Mouse (Mus musculus) ES-Bruce4 (cell line): ENCODE data around the gene Slc37a3. TPM values are rescaled to one million over a fixed set of nuclear protein-coding genes. Genes with fewer than 3 reads are reported as not detected.
A peak's percentile ranks its signal among the peaks of the same experiment; 100 is the strongest.

ENCODE experiments used
- H3K27ac ChIP-seq: 2 replicates; pipeline ENCODE4 v1.5.1; 2012; ENCODE audit warnings: low read length, inconsistent platforms; ENCODE audit not compliant: insufficient read depth
- H3K27me3 ChIP-seq: 2 replicates; pipeline ENCODE4 v1.6.1; 2012; ENCODE audit warnings: mild to moderate bottlenecking, low read length, inconsistent platforms; ENCODE audit not compliant: control insufficient read depth, poor library complexity, insufficient read depth, severe bottlenecking
- H3K36me3 ChIP-seq: 2 replicates; pipeline ENCODE4 v1.6.1; 2012; ENCODE audit warnings: inconsistent platforms, mild to moderate bottlenecking, low read length, moderate library complexity; ENCODE audit not compliant: control insufficient read depth, poor library complexity, insufficient read depth, severe bottlenecking
- H3K4me1 ChIP-seq: one replicate; pipeline ENCODE4 v1.8.1; 2011; ENCODE audit warnings: low read length; ENCODE audit not compliant: control insufficient read depth, insufficient read depth
- H3K4me3 ChIP-seq: 2 replicates; pipeline ENCODE4 v1.5.1; 2011; ENCODE audit warnings: low read depth, mild to moderate bottlenecking, low read length
- H3K9ac ChIP-seq: 2 replicates; pipeline ENCODE4 v1.6.1; 2012; ENCODE audit warnings: low read depth, mild to moderate bottlenecking, inconsistent platforms; ENCODE audit not compliant: poor library complexity, severe bottlenecking
- H3K9me3 ChIP-seq: replicated peaks from 2 replicates; pipeline ENCODE4 v1.6.1; 2012; ENCODE audit warnings: mild to moderate bottlenecking, low read length, inconsistent platforms; ENCODE audit not compliant: control insufficient read depth, poor library complexity, insufficient read depth, severe bottlenecking
- CTCF ChIP-seq: IDR thresholded peaks from one replicate; pipeline ENCODE4 v1.8.1; 2011; ENCODE audit warnings: low read depth, low read length
- EP300 ChIP-seq: IDR thresholded peaks from 2 replicates; pipeline ENCODE4 v1.6.1; 2011; ENCODE audit warnings: low read depth, low read length; ENCODE audit not compliant: insufficient read depth
- POLR2A ChIP-seq: IDR thresholded peaks from one replicate; pipeline ENCODE4 v1.8.1; 2011; ENCODE audit warnings: low read length; ENCODE audit not compliant: insufficient read depth
- polyA plus RNA-seq: library from polyadenylated mRNA; stranded (reverse); fragments of >200 nt; gene quantifications from 2 replicates; pipeline ENCODE4 v1.2.4, GENCODE M21; 2011; ENCODE audit warnings: low read depth; ENCODE audit not compliant: missing spikeins, insufficient read depth, insufficient read length

Slc37a3 gene
- 49.6 and 52.7 TPM in 2 replicates for polyA plus RNA-seq

DNA sequence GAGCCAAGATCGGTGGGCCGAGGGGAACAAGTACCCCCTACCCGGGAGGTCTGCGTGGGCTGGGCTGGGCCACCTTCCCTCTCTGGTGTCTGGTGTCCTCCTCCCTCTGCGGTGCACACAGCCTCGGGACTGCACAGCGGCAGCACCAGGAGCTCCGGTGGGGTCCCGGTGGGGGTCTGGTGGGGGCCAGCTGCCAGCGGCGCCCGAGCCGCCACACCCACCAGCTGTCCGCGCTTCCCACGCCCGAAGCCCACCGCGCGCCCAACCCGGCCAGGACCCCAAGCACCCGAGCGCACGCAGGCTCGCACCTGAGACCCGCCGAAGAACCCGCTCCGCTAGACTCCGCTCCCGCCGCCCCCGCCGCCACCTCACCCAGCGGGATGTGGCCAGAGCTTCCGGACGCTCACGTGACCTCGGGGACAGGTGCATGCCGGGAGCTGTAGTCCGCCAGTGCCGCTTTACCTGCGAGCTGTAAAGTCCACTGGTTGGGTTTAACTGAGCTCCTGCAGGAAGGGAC, at the start of gene Slc37a3:
Gene Slc37a3 (minus strand): TSS at position 365 of the 517 bp plus-strand sequence.
- H3K27ac ChIP-seq, result no peak within 1 kb of the TSS
- H3K9me3 ChIP-seq, result no peaks in the 10 kb centered on the region
- H3K27me3 ChIP-seq, result no peaks in the 10 kb centered on the region
- peaks cover 2% of the 10 kb centered on the region; the same call in 1 of the 2 replicates for H3K36me3 ChIP-seq
- peaks cover 3% of the 10 kb centered on the region for H3K4me1 ChIP-seq
- TF ChIP-seq EP300 (peak; percentile 54; the same call in 1 of the 2 replicates), CTCF (no peak), POLR2A (peak; percentile 35)
- H3K9ac ChIP-seq, result peak within 1 kb of the TSS; percentile 73
- H3K4me3 ChIP-seq, result peak within 1 kb of the TSS; percentile 83

- H3K27ac ChIP-seq, result peak overlapping the region; percentile 93
- no peaks in the 10 kb centered on the region for H3K36me3 ChIP-seq
- no peaks in the 10 kb centered on the region for H3K27me3 ChIP-seq
- H3K9me3 ChIP-seq, result no peaks in the 10 kb centered on the region
- peaks cover 9% of the 10 kb centered on the region for H3K4me1 ChIP-seq
- TF ChIP-seq EP300 (peak; percentile 86), CTCF (no peak)
- H3K4me3 ChIP-seq, result no peak overlapping the region
- H3K9ac ChIP-seq, result no peak overlapping the region
These were observed 49.2 kb upstream of the Slc37a3 start for GRCm38 (mm10) chr6:39426725-39427124.

DNA sequence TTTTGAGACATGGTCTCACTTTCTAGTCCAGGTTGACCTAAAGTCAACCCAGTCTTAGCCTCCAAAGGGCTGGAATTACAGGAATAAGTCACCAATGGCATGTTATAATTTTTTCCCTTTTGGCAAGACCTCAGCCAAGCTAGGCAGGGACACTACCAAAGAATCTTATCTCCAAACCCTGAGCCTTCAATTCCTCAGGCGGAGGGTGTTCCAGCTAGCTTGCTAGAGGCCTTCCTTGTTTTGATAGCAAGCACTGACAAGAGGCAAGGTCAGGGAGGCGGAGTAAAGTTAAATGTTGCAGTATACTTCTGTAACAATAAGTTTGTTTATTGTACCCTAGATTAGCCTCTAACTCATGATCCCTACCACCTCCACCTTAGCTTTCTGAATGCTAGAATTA, 47.7 kb upstream of the Slc37a3 start:
- H3K27ac ChIP-seq, result peak overlapping the region; percentile 67; the same call in 1 of the 2 replicates
- TF ChIP-seq CTCF (no peak), EP300 (0 out of 2 replicates have a peak, but pooled peaks have one; percentile 14), POLR2A (no peak)
- H3K9ac ChIP-seq, result no peak overlapping the region
- no peaks in the 10 kb centered on the region for H3K9me3 ChIP-seq
- no peaks in the 10 kb centered on the region for H3K36me3 ChIP-seq
- peaks cover 9% of the 10 kb centered on the region for H3K4me1 ChIP-seq
- H3K27me3 ChIP-seq, result no peaks in the 10 kb centered on the region
- H3K4me3 ChIP-seq, result no peak overlapping the region

DNA sequence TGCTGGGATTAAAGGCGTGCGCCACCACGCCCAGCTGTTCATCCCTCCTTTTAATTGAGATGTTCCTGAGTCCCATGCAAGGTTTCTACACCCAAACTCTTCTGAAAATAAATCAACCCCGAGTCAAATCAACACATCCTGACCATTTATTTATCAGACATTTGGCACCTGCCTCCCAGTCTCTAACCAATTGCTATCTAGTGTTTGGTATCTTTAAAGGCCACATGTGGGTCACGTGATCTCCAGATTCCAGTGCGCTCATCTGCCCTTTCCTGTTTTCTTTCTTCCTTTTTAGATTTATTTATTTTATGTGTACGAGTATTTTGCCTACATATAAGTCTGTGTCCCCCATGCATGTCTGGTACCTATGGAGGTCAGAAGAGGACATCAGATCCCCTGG, 46.2 kb upstream of the Slc37a3 start:
- no peak overlapping the region for H3K4me3 ChIP-seq
- no peaks in the 10 kb centered on the region for H3K9me3 ChIP-seq
- H3K27me3 ChIP-seq, result no peaks in the 10 kb centered on the region
- H3K9ac ChIP-seq, result no peak overlapping the region; the same call in 1 of the 2 replicates
- TF ChIP-seq EP300 (no peak), POLR2A (no peak), CTCF (no peak)
- H3K4me1 ChIP-seq, result peaks cover 7% of the 10 kb centered on the region
- H3K27ac ChIP-seq, result peak overlapping the region; percentile 82
- 0 out of 2 replicates have a peak, but pooled peaks cover 2% of the 10 kb centered on the region for H3K36me3 ChIP-seq

DNA sequence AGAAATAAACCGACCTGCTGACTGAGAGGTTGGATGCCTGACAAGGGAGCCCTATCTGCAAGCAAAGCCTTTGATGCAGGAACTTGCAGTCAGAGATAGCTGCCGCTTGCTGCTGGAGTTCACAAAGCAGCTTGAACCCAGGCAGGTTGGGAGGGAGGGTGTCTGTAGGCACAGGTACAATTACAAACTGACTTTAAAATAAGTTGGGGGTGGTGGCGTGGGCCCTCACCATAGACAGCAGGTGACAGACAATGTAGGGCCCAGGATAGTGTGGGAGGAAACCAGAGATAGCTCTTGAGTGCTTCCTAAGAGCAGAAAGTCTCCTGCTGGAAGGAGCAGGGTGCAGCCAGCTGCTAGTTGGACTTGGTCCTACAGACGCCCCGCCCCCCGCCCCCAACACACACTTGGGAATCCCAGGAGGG, 45.7 kb upstream of the Slc37a3 start:
- H3K9ac ChIP-seq, result peak overlapping the region; percentile 1; the same call in 1 of the 2 replicates
- 0 out of 2 replicates have a peak, but pooled peaks cover 5% of the 10 kb centered on the region for H3K36me3 ChIP-seq
- peak overlapping the region; percentile 82 for H3K27ac ChIP-seq
- H3K4me1 ChIP-seq, result peaks cover 7% of the 10 kb centered on the region
- H3K4me3 ChIP-seq, result peak overlapping the region; percentile 29
- TF ChIP-seq POLR2A (no peak), EP300 (no peak), CTCF (no peak)
- H3K27me3 ChIP-seq, result no peaks in the 10 kb centered on the region
- H3K9me3 ChIP-seq, result no peaks in the 10 kb centered on the region

DNA sequence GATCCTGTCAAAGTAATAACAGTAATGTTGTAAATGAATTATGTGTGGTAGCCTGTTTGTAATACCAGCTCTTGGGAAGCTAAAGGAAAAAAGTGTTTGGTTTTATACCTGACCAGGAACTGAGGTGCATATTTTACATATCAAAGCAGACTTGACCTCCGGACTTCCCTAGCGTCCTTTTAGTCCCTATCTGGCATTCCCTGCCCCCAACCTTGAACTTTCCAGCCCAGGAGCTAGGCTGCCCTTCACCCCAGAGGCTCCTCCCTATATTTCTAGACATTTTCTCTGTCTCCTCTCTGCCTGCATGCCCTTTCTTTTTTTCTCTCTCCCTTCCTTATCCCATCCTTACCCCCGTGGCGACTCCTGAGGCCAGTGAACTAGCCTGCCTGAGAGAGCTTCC, 43.4 kb upstream of the Slc37a3 start:
- Histone ChIP-seq H3K36me3 (peaks cover 15% of the 10 kb centered on the region; the same call in 1 of the 2 replicates), H3K4me1 (peaks cover 7% of the 10 kb centered on the region), H3K27ac (peak overlapping the region; percentile 99), H3K27me3 (no peaks in the 10 kb centered on the region), H3K9me3 (no peaks in the 10 kb centered on the region), H3K4me3 (peak overlapping the region; percentile 63), H3K9ac (peak overlapping the region; percentile 96)
- TF ChIP-seq POLR2A, result no peak
- TF ChIP-seq EP300, result peak; percentile 91
- TF ChIP-seq CTCF, result no peak
